Comparison of ENCODE assay signal across 13 mouse cellular contexts in genomic region chr19:58437441-58438071, GRCm38 (mm10). TPM values are rescaled to one million over a fixed set of nuclear protein-coding genes. Genes with fewer than 3 reads are reported as not detected.
A peak's percentile ranks its signal among the peaks of the same experiment; 100 is the strongest.
DNase-seq lines count a peak whose midpoint lies in the region; ATAC-seq and TF ChIP-seq lines count a peak whose summit lies in the region.
"Had no signal": no experiment of that assay in that cellular context is flagged by ENCODE, and none has a peak within 500 bp of the region (broad histone marks: within the 10 kb centered on the region; RNA-seq: fewer than 3 reads in every experiment).

No protein-coding gene starts in this region.

- H3K36me3 ChIP-seq in forebrain, embryonic 15.5 days = no peaks in the 10 kb centered on the region
- H3K36me3 ChIP-seq in forebrain, embryonic 12.5 days (replicated peaks) = no peaks in the 10 kb centered on the region
- H3K36me3 ChIP-seq in kidney, embryonic 16.5 days (ENCODE audit: insufficient read depth, low read length) = no peaks in the 10 kb centered on the region
- no peaks in the 10 kb centered on the region for H3K36me3 ChIP-seq in limb, embryonic 14.5 days (ENCODE audit: control insufficient read depth, insufficient read depth, low read length)
- H3K36me3 ChIP-seq: midbrain, embryonic 13.5 days; neural tube, embryonic 12.5 days had no signal

- 52% methylated on average over 10 of the region's 10 CpGs for WGBS in forebrain, embryonic 15.5 days
- 56% methylated on average over 10 of the region's 10 CpGs for WGBS in forebrain, embryonic 12.5 days
- WGBS in kidney, embryonic 16.5 days = 43% methylated on average over 10 of the region's 10 CpGs
- 81% methylated on average over 10 of the region's 10 CpGs for WGBS in limb, embryonic 14.5 days

- H3K4me1 ChIP-seq in forebrain, embryonic 15.5 days = peaks cover 8% of the 10 kb centered on the region
- H3K4me1 ChIP-seq in forebrain, embryonic 12.5 days = peaks cover 20% of the 10 kb centered on the region
- H3K4me1 ChIP-seq in kidney, embryonic 16.5 days (ENCODE audit: insufficient read depth, low read length) = peaks cover 28% of the 10 kb centered on the region
- 0 out of 2 replicates have a peak, but pooled peaks cover 3% of the 10 kb centered on the region for H3K4me1 ChIP-seq in limb, embryonic 14.5 days (ENCODE audit: control insufficient read depth, insufficient read depth, low read length)

- no peak for TF ChIP-seq POLR2A in limb, embryonic 14.5 days (IDR thresholded peaks at IDR 0.05; ENCODE audit: borderline replicate concordance, extremely low read depth, insufficient read depth, insufficient read length)

- no peak overlapping the region for H3K4me2 ChIP-seq in forebrain, embryonic 15.5 days (replicated peaks)
- no peak overlapping the region for H3K4me2 ChIP-seq in forebrain, embryonic 12.5 days
- no peak overlapping the region for H3K4me2 ChIP-seq in kidney, embryonic 16.5 days (replicated peaks; ENCODE audit: low read depth, low read length)
- no peak overlapping the region for H3K4me2 ChIP-seq in limb, embryonic 14.5 days (replicated peaks; ENCODE audit: low read depth, low read length, severe bottlenecking)
- H3K4me2 ChIP-seq: midbrain, embryonic 13.5 days; neural tube, embryonic 12.5 days had no signal

- H3K27me3 ChIP-seq in forebrain, embryonic 15.5 days = no peaks in the 10 kb centered on the region
- H3K27me3 ChIP-seq in forebrain, embryonic 12.5 days = 0 out of 2 replicates have a peak, but pooled peaks cover 10% of the 10 kb centered on the region
- H3K27me3 ChIP-seq in kidney, embryonic 16.5 days (ENCODE audit: insufficient read depth, low read length) = no peaks in the 10 kb centered on the region
- no peaks in the 10 kb centered on the region for H3K27me3 ChIP-seq in limb, embryonic 14.5 days (ENCODE audit: control insufficient read depth, insufficient read depth, low read length)
- H3K27me3 ChIP-seq: midbrain, embryonic 13.5 days; neural tube, embryonic 12.5 days had no signal

- no peak for ATAC-seq in forebrain, embryonic 15.5 days (replicated peaks)
- ATAC-seq in forebrain, embryonic 12.5 days (ENCODE audit: low FRiP score) = no peak
- ATAC-seq in kidney, embryonic 16.5 days (ENCODE audit: low FRiP score, low TSS enrichment) = no peak
- ATAC-seq in limb, embryonic 14.5 days (ENCODE audit: low FRiP score, low read depth) = peak; percentile 84; the same call in 1 of the 2 replicates
- ATAC-seq: lung, postnatal 0 days; midbrain, embryonic 13.5 days had no signal

- DNase-seq in kidney, postnatal 36 days = no peak
- peak; percentile 66 for DNase-seq in R1 (ENCODE audit: low read depth, low spot score)
- DNase-seq in limb, embryonic 14.5 days (ENCODE audit: low spot score) = no peak
- no peak for DNase-seq in retina, postnatal 1 day
- DNase-seq in cerebellum, adult 11 months = no peak
- DNase-seq: kidney, adult 9 months; left cerebral cortex, postnatal 4 days had no signal

- peak overlapping the region; percentile 29; the same call in 1 of the 2 replicates for H3K27ac ChIP-seq in forebrain, embryonic 15.5 days (replicated peaks)
- no peak overlapping the region for H3K27ac ChIP-seq in forebrain, embryonic 12.5 days
- peak overlapping the region; percentile 65 for H3K27ac ChIP-seq in kidney, embryonic 16.5 days (ENCODE audit: low read length)
- H3K27ac ChIP-seq in limb, embryonic 14.5 days (replicated peaks; ENCODE audit: low read depth, low read length) = no peak overlapping the region
- H3K27ac ChIP-seq: midbrain, embryonic 13.5 days; neural tube, embryonic 12.5 days had no signal

- no peaks in the 10 kb centered on the region for H3K9me3 ChIP-seq in forebrain, embryonic 15.5 days
- no peaks in the 10 kb centered on the region for H3K9me3 ChIP-seq in forebrain, embryonic 12.5 days
- no peaks in the 10 kb centered on the region for H3K9me3 ChIP-seq in kidney, embryonic 16.5 days (ENCODE audit: low read length)
- no peaks in the 10 kb centered on the region for H3K9me3 ChIP-seq in limb, embryonic 14.5 days (ENCODE audit: control insufficient read depth, low read length)
- H3K9me3 ChIP-seq: midbrain, embryonic 13.5 days; neural tube, embryonic 12.5 days had no signal

- H3K4me3 ChIP-seq in forebrain, embryonic 15.5 days = no peak overlapping the region
- no peak overlapping the region for H3K4me3 ChIP-seq in forebrain, embryonic 12.5 days (replicated peaks)
- H3K4me3 ChIP-seq in kidney, embryonic 16.5 days (ENCODE audit: low read length) = no peak overlapping the region
- no peak overlapping the region for H3K4me3 ChIP-seq in limb, embryonic 14.5 days (replicated peaks; ENCODE audit: low read length)
- H3K4me3 ChIP-seq: midbrain, embryonic 13.5 days; neural tube, embryonic 12.5 days had no signal

- no peak overlapping the region for H3K9ac ChIP-seq in forebrain, embryonic 15.5 days (replicated peaks)
- H3K9ac ChIP-seq in forebrain, embryonic 12.5 days = no peak overlapping the region
- H3K9ac ChIP-seq in kidney, embryonic 16.5 days (replicated peaks; ENCODE audit: low read length) = no peak overlapping the region
- H3K9ac ChIP-seq in limb, embryonic 14.5 days (ENCODE audit: low read depth, low read length, severe bottlenecking) = no peak overlapping the region
- H3K9ac ChIP-seq: midbrain, embryonic 13.5 days; neural tube, embryonic 12.5 days had no signal

RNA-seq across cellular contexts. Expression of gene Gfra1, which starts 18.2 kb away (rescaled TPM):
- polyA plus RNA-seq in forebrain, embryonic 15.5 days (2015; fragmentation: Nextera tagmentation; extraction: Ambion mirVana) = 12.1 and 12.6 TPM in 2 replicates
- 16.7 and 23.9 TPM in 2 replicates for polyA plus RNA-seq in forebrain, embryonic 12.5 days (2016; fragmentation: Nextera tagmentation; extraction: Ambion mirVana)
- polyA plus RNA-seq in kidney, embryonic 16.5 days (2015; fragmentation: Nextera tagmentation; extraction: Ambion mirVana) = 66.9 and 75.0 TPM in 2 replicates
- polyA plus RNA-seq in limb, embryonic 14.5 days (2012; rRNA removed) = 19.5 and 20.3 TPM in 2 replicates
- polyA plus RNA-seq in limb, embryonic 14.5 days (2014; fragmentation: Nextera tagmentation; extraction: Ambion mirVana) = 18.5 and 19.9 TPM in 2 replicates

Comparison
In these comparisons a context has a peak if more than half of its experiments do, and no peak if none do; other contexts are left out.
1. H3K27ac ChIP-seq: peak in forebrain, embryonic 15.5 days (single experiment) and kidney, embryonic 16.5 days (single experiment); none in forebrain, embryonic 12.5 days (single experiment) and limb, embryonic 14.5 days (single experiment).